Mouse (Mus musculus): ENCODE measurements around the gene Stxbp6. TPM values are rescaled to one million over a fixed set of nuclear protein-coding genes. Genes with fewer than 3 reads are reported as not detected.

Gene Stxbp6
- polyA plus RNA-seq, 1 experiment = not detected

DNA sequence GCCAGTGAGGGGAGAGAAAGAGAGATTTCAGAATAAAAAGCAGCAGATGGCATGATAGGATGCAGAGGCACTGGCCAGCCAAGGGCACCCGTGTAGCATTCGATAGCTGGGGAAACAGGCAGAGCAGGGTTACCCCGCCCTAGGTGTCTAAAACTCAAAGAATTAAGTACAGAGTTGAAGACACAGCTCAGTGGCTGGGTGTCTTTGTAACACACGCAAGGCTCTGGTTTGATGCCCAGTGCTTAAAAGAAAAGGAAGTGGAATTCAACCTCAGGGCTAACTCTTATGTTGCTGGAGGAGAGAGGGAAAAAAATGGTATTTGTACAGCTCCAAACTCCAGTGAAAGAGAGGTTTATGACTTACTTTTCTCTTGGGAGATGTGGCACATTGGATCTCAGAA, 68.5 kb downstream of the Stxbp6 start:
- no peak overlapping the region for H3K4me3 ChIP-seq
- H3ac ChIP-seq (ENCODE audit: control insufficient read depth, insufficient read length) = no peak overlapping the region
- TF ChIP-seq SRF (IDR thresholded peaks at IDR 0.05; ENCODE audit: control insufficient read depth, insufficient read length, low read depth) (no peak), MYOD1 (IDR thresholded peaks at IDR 0.05; ENCODE audit: control insufficient read depth in 1 of 3, insufficient read length in 2 of 3, low read depth in 2 of 3) (no peak), POLR2AphosphoS2 (IDR thresholded peaks at IDR 0.05; ENCODE audit: insufficient read length, low read depth) (no peak), MYOG (IDR thresholded peaks at IDR 0.05; ENCODE audit: control insufficient read depth in 1 of 3, insufficient read depth in 1 of 3, insufficient read length in 2 of 3, low read depth in 2 of 3) (no peak), POLR2A (IDR thresholded peaks at IDR 0.05; ENCODE audit: insufficient read length, low read depth) (no peak), TCF3 (IDR thresholded peaks at IDR 0.05; ENCODE audit: insufficient read length, low read depth) (no peak), E2F4 (IDR thresholded peaks at IDR 0.05; ENCODE audit: insufficient read depth) (no peak), REST (IDR thresholded peaks at IDR 0.05; ENCODE audit: insufficient read depth, insufficient read length) (no peak), TCF12 (IDR thresholded peaks at IDR 0.05; ENCODE audit: insufficient read depth, poor library complexity, severe bottlenecking) (no peak), MAX (IDR thresholded peaks at IDR 0.05; ENCODE audit: low read depth) (no peak), CEBPB (IDR thresholded peaks at IDR 0.05; ENCODE audit: insufficient read depth, poor library complexity, severe bottlenecking) (no peak), USF1 (IDR thresholded peaks at IDR 0.05; ENCODE audit: low read depth) (no peak)

DNA sequence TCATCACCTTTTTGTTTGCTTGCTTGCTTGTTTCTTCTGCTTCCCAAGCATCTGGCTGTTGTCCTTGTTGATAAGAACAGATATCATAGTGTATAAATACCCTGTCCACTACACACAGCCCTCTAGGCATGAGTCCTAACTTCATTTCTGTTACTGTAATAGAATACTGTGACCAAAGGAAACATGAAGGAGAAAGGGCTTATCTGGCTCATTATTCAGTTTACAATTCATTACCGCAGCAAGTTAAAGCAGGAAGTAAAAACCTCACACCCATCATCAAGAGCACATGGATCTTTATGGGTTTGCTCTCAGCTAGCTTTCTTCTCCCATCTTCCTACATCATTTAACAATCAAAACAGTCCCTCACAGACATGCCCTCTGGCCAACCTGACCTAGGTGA, 72.5 kb downstream of the Stxbp6 start:
- Histone ChIP-seq H3ac (ENCODE audit: control insufficient read depth, insufficient read length) (no peak overlapping the region), H3K36me3 (ENCODE audit: control insufficient read depth, insufficient read depth) (no peaks in the 10 kb centered on the region), H3K79me2 (ENCODE audit: control insufficient read depth, insufficient read depth) (no peaks in the 10 kb centered on the region), H3K27me3 (ENCODE audit: control insufficient read depth, insufficient read depth, insufficient read length) (no peaks in the 10 kb centered on the region), H3K4me3 (no peak overlapping the region), H3K4me2 (ENCODE audit: low read depth) (no peak overlapping the region)
- no peak for TF ChIP-seq TCF12 (IDR thresholded peaks at IDR 0.05; ENCODE audit: insufficient read depth, poor library complexity, severe bottlenecking)
- TF ChIP-seq CEBPB (IDR thresholded peaks at IDR 0.05; ENCODE audit: insufficient read depth, poor library complexity, severe bottlenecking) = no peak
- no peak for TF ChIP-seq MYOD1 (IDR thresholded peaks at IDR 0.05; ENCODE audit: control insufficient read depth in 1 of 3, insufficient read length in 2 of 3, low read depth in 2 of 3)
- no peak for TF ChIP-seq MYOG (IDR thresholded peaks at IDR 0.05; ENCODE audit: control insufficient read depth in 1 of 3, insufficient read depth in 1 of 3, insufficient read length in 2 of 3, low read depth in 2 of 3)
- TF ChIP-seq POLR2A (IDR thresholded peaks at IDR 0.05; ENCODE audit: insufficient read length, low read depth) = no peak
- TF ChIP-seq TCF3 (IDR thresholded peaks at IDR 0.05; ENCODE audit: insufficient read length, low read depth) = no peak
- TF ChIP-seq SRF (IDR thresholded peaks at IDR 0.05; ENCODE audit: control insufficient read depth, insufficient read length, low read depth) = no peak
- TF ChIP-seq USF1 (IDR thresholded peaks at IDR 0.05; ENCODE audit: low read depth) = no peak
- TF ChIP-seq E2F4 (IDR thresholded peaks at IDR 0.05; ENCODE audit: insufficient read depth) = no peak

More for the DNA sequence above, 68.5 kb downstream of the Stxbp6 start:
- no peak overlapping the region for H3K4me2 ChIP-seq (ENCODE audit: low read depth)
- H3K79me2 ChIP-seq (ENCODE audit: control insufficient read depth, insufficient read depth) = no peaks in the 10 kb centered on the region
- H3K27me3 ChIP-seq (ENCODE audit: control insufficient read depth, insufficient read depth, insufficient read length) = no peaks in the 10 kb centered on the region
- H3K36me3 ChIP-seq (ENCODE audit: control insufficient read depth, insufficient read depth) = no peaks in the 10 kb centered on the region

DNA sequence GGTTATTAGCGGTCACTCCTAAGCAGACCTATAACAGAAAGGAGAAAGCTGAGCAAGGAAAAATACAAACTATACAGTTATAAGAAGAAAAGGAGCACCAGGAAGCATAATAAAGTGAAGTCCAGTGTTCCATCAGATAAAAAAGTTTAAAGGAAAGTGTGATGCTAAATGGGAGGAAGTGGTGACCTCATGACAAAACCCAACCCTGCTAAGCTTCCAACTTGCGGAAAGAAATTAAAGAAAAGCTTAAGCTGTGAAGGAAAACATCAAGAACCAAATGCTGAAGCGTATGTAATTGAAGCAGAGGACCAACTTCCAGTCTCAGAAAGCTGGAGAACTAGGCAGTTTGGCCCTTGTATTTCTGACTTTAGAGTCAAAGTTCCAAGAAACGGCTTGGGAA, 77.1 kb downstream of the Stxbp6 start:
- TF ChIP-seq USF1 (IDR thresholded peaks at IDR 0.05; ENCODE audit: low read depth) (no peak), E2F4 (IDR thresholded peaks at IDR 0.05; ENCODE audit: insufficient read depth) (no peak), MAX (IDR thresholded peaks at IDR 0.05; ENCODE audit: low read depth) (no peak), MYOD1 (IDR thresholded peaks at IDR 0.05; ENCODE audit: control insufficient read depth in 1 of 3, insufficient read length in 2 of 3, low read depth in 2 of 3) (no peak), CEBPB (IDR thresholded peaks at IDR 0.05; ENCODE audit: insufficient read depth, poor library complexity, severe bottlenecking) (no peak), TCF3 (IDR thresholded peaks at IDR 0.05; ENCODE audit: insufficient read length, low read depth) (no peak), SRF (IDR thresholded peaks at IDR 0.05; ENCODE audit: control insufficient read depth, insufficient read length, low read depth) (no peak), POLR2A (IDR thresholded peaks at IDR 0.05; ENCODE audit: insufficient read length, low read depth) (no peak), REST (IDR thresholded peaks at IDR 0.05; ENCODE audit: insufficient read depth, insufficient read length) (no peak), MYOG (IDR thresholded peaks at IDR 0.05; ENCODE audit: control insufficient read depth in 1 of 3, insufficient read depth in 1 of 3, insufficient read length in 2 of 3, low read depth in 2 of 3) (no peak), TCF12 (IDR thresholded peaks at IDR 0.05; ENCODE audit: insufficient read depth, poor library complexity, severe bottlenecking) (no peak), POLR2AphosphoS2 (IDR thresholded peaks at IDR 0.05; ENCODE audit: insufficient read length, low read depth) (no peak)
- Histone ChIP-seq H3K4me2 (ENCODE audit: low read depth) (no peak overlapping the region), H3K27me3 (ENCODE audit: control insufficient read depth, insufficient read depth, insufficient read length) (no peaks in the 10 kb centered on the region), H3K36me3 (ENCODE audit: control insufficient read depth, insufficient read depth) (no peaks in the 10 kb centered on the region), H3ac (ENCODE audit: control insufficient read depth, insufficient read length) (no peak overlapping the region), H3K4me3 (no peak overlapping the region), H3K79me2 (ENCODE audit: control insufficient read depth, insufficient read depth) (no peaks in the 10 kb centered on the region)

DNA sequence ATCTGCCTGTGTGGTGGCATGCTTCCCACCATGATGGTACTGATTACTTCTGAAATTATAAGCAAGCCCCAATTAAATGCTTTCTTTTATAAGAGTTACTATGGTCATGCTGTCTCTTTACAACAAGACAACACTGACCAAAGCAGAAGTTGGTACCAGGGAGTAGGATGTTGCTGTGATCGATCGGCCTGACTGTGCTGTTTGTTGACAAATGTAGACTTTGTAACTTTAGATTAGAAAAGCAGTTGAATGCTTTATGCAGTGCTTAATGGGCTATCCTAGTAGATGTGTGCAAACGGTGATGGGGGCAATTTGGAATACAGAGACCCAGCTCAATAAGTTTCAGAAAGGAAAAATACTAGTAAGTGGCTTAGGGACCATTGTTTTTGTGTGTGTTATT, 77.6 kb downstream of the Stxbp6 start:
- no peaks in the 10 kb centered on the region for H3K79me2 ChIP-seq (ENCODE audit: control insufficient read depth, insufficient read depth)
- H3K36me3 ChIP-seq (ENCODE audit: control insufficient read depth, insufficient read depth) = no peaks in the 10 kb centered on the region
- no peaks in the 10 kb centered on the region for H3K27me3 ChIP-seq (ENCODE audit: control insufficient read depth, insufficient read depth, insufficient read length)
- no peak overlapping the region for H3ac ChIP-seq (ENCODE audit: control insufficient read depth, insufficient read length)
- no peak overlapping the region for H3K4me2 ChIP-seq (ENCODE audit: low read depth)
- TF ChIP-seq POLR2A (IDR thresholded peaks at IDR 0.05; ENCODE audit: insufficient read length, low read depth) (no peak), MYOG (IDR thresholded peaks at IDR 0.05; ENCODE audit: control insufficient read depth in 1 of 3, insufficient read depth in 1 of 3, insufficient read length in 2 of 3, low read depth in 2 of 3) (no peak), TCF3 (IDR thresholded peaks at IDR 0.05; ENCODE audit: insufficient read length, low read depth) (no peak), CEBPB (IDR thresholded peaks at IDR 0.05; ENCODE audit: insufficient read depth, poor library complexity, severe bottlenecking) (no peak), MYOD1 (IDR thresholded peaks at IDR 0.05; ENCODE audit: control insufficient read depth in 1 of 3, insufficient read length in 2 of 3, low read depth in 2 of 3) (no peak), TCF12 (IDR thresholded peaks at IDR 0.05; ENCODE audit: insufficient read depth, poor library complexity, severe bottlenecking) (no peak), MAX (IDR thresholded peaks at IDR 0.05; ENCODE audit: low read depth) (no peak), E2F4 (IDR thresholded peaks at IDR 0.05; ENCODE audit: insufficient read depth) (no peak), REST (IDR thresholded peaks at IDR 0.05; ENCODE audit: insufficient read depth, insufficient read length) (no peak), USF1 (IDR thresholded peaks at IDR 0.05; ENCODE audit: low read depth) (no peak)
- H3K4me3 ChIP-seq = no peak overlapping the region
